27 mouse cellular contexts compared by ENCODE assay signal in the genomic region with DNA sequence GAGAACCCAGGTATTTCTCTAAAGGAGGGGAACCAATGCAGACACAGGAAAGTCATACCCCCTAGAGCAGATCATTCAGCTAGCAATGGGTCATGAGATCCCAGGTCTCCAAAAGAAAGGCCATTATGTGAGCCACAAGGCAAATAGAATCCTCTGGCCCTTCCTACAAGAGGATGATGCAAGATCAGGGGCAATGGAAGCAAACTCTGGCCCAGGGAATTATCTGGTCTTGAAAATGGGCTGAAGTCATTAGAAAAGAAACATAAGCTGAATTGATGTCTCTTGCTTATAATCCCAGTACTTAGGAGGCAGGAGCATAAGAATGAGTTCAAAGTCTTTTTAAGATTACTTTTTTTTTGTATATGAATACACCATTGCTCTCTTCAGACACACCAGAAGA. TPM values are rescaled to one million over a fixed set of nuclear protein-coding genes. Genes with fewer than 3 reads are reported as not detected.
DNase-seq lines count a peak whose midpoint lies in the region; ATAC-seq and TF ChIP-seq lines count a peak whose summit lies in the region.
"Had no signal": no experiment of that assay in that cellular context is flagged by ENCODE, and none has a peak within 500 bp of the region (broad histone marks: within the 10 kb centered on the region; RNA-seq: fewer than 3 reads in every experiment).

No protein-coding gene starts in this region.

- H3ac ChIP-seq in myocyte (ENCODE audit: control insufficient read depth, insufficient read length), result no peak overlapping the region

- H3K79me2 ChIP-seq in myocyte (ENCODE audit: control insufficient read depth, insufficient read depth), result no peaks in the 10 kb centered on the region

- H3K9ac ChIP-seq in embryonic facial prominence, embryonic 15.5 days, result no peak overlapping the region
- H3K9ac ChIP-seq in forebrain, postnatal 0 days, result no peak overlapping the region
- H3K9ac ChIP-seq: forebrain, embryonic 12.5 days; forebrain, embryonic 15.5 days; hindbrain, embryonic 12.5 days; hindbrain, embryonic 15.5 days had no signal

- peak overlapping the region; percentile 67; the same call in 1 of the 2 replicates for H3K27ac ChIP-seq in embryonic facial prominence, embryonic 15.5 days (replicated peaks)
- H3K27ac ChIP-seq in embryonic facial prominence, embryonic 10.5 days (replicated peaks), result no peak overlapping the region
- H3K27ac ChIP-seq in layer of hippocampus, adult 2 months, result peak overlapping the region; percentile 82; the same call in 1 of the 2 replicates
- H3K27ac ChIP-seq in forebrain, postnatal 0 days (ENCODE audit: low read depth, low read length), result no peak overlapping the region
- H3K27ac ChIP-seq: forebrain, embryonic 12.5 days; forebrain, embryonic 15.5 days; hindbrain, embryonic 12.5 days; hindbrain, embryonic 15.5 days had no signal

- H3K9me3 ChIP-seq in embryonic facial prominence, embryonic 15.5 days (replicated peaks), result no peaks in the 10 kb centered on the region
- H3K9me3 ChIP-seq in embryonic facial prominence, embryonic 10.5 days, result no peaks in the 10 kb centered on the region
- no peaks in the 10 kb centered on the region for H3K9me3 ChIP-seq in forebrain, postnatal 0 days (ENCODE audit: low read length)
- H3K9me3 ChIP-seq: forebrain, embryonic 12.5 days; forebrain, embryonic 15.5 days; G1E; hindbrain, embryonic 12.5 days; hindbrain, embryonic 15.5 days had no signal

- no peak for DNase-seq in embryonic facial prominence, embryonic 10.5 days (ENCODE audit: low spot score)
- DNase-seq in layer of hippocampus, adult 2 months (ENCODE audit: low spot score in 2 of 2), result no peak
- DNase-seq in layer of hippocampus, postnatal 14 days (ENCODE audit: low spot score in 2 of 2), result no peak
- no peak for DNase-seq in forebrain, postnatal 0 days
- no peak for DNase-seq in embryo, embryonic 10 days (ENCODE audit: low spot score)
- DNase-seq: adrenal gland, postnatal 10 days; adrenal gland, postnatal 36 days; cerebellum, adult 18-20 months; cerebellum, adult 9-10 months; cerebellum, postnatal 14 days; embryo, embryonic 11 days; gastrocnemius, postnatal 25 days had no signal

- H3K4me2 ChIP-seq in embryonic facial prominence, embryonic 15.5 days (replicated peaks), result no peak overlapping the region
- no peak overlapping the region for H3K4me2 ChIP-seq in myocyte (ENCODE audit: low read depth)
- no peak overlapping the region for H3K4me2 ChIP-seq in forebrain, postnatal 0 days (ENCODE audit: low read depth)
- H3K4me2 ChIP-seq: forebrain, embryonic 12.5 days; forebrain, embryonic 15.5 days; heart, embryonic 11.5 days; hindbrain, embryonic 12.5 days; hindbrain, embryonic 15.5 days had no signal

- no peak for ATAC-seq in embryonic facial prominence, embryonic 15.5 days (ENCODE audit: insufficient number of reproducible peaks, low FRiP score, low TSS enrichment, low read depth)
- ATAC-seq in forebrain, postnatal 0 days, result no peak
- ATAC-seq: forebrain, embryonic 15.5 days; Patski had no signal

- TF ChIP-seq CTCF in layer of hippocampus, adult 2 months (conservative IDR thresholded peaks at IDR 0.05), result no peak; the same call in 1 of the 2 replicates
- no peak for TF ChIP-seq CTCF in forebrain, postnatal 0 days (IDR thresholded peaks at IDR 0.05; ENCODE audit: low read depth)

- no peak overlapping the region for H3K4me3 ChIP-seq in embryonic facial prominence, embryonic 15.5 days (replicated peaks)
- H3K4me3 ChIP-seq in embryonic facial prominence, embryonic 10.5 days, result no peak overlapping the region
- H3K4me3 ChIP-seq in layer of hippocampus, adult 2 months, result no peak overlapping the region
- no peak overlapping the region for H3K4me3 ChIP-seq in myocyte
- H3K4me3 ChIP-seq in forebrain, postnatal 0 days (ENCODE audit: low read depth, low read length), result no peak overlapping the region
- H3K4me3 ChIP-seq: erythroblast, embryonic 14.5 days; forebrain, embryonic 12.5 days; forebrain, embryonic 15.5 days; hindbrain, embryonic 12.5 days; hindbrain, embryonic 15.5 days had no signal

- TF ChIP-seq POLR2A in myocyte (IDR thresholded peaks at IDR 0.05; ENCODE audit: insufficient read length, low read depth), result no peak

- peaks cover 23% of the 10 kb centered on the region for H3K4me1 ChIP-seq in embryonic facial prominence, embryonic 15.5 days
- H3K4me1 ChIP-seq in embryonic facial prominence, embryonic 10.5 days, result peaks cover 28% of the 10 kb centered on the region
- H3K4me1 ChIP-seq in forebrain, postnatal 0 days (ENCODE audit: insufficient read depth), result no peaks in the 10 kb centered on the region
- H3K4me1 ChIP-seq: forebrain, embryonic 12.5 days; forebrain, embryonic 15.5 days; hindbrain, embryonic 15.5 days had no signal

- no peaks in the 10 kb centered on the region; the same call in 1 of the 2 replicates for H3K36me3 ChIP-seq in embryonic facial prominence, embryonic 15.5 days
- no peaks in the 10 kb centered on the region for H3K36me3 ChIP-seq in embryonic facial prominence, embryonic 10.5 days (replicated peaks)
- no peaks in the 10 kb centered on the region for H3K36me3 ChIP-seq in myocyte (ENCODE audit: control insufficient read depth, insufficient read depth)
- no peaks in the 10 kb centered on the region for H3K36me3 ChIP-seq in forebrain, postnatal 0 days (ENCODE audit: insufficient read depth)
- H3K36me3 ChIP-seq: forebrain, embryonic 12.5 days; forebrain, embryonic 15.5 days; G1E; hindbrain, embryonic 12.5 days; hindbrain, embryonic 15.5 days had no signal

- no peaks in the 10 kb centered on the region for H3K27me3 ChIP-seq in embryonic facial prominence, embryonic 15.5 days
- H3K27me3 ChIP-seq in embryonic facial prominence, embryonic 10.5 days (replicated peaks; ENCODE audit: low read depth, poor library complexity, severe bottlenecking), result no peaks in the 10 kb centered on the region
- H3K27me3 ChIP-seq in myocyte (ENCODE audit: control insufficient read depth, insufficient read depth, insufficient read length), result no peaks in the 10 kb centered on the region
- H3K27me3 ChIP-seq in forebrain, postnatal 0 days (ENCODE audit: insufficient read depth, low read length), result no peaks in the 10 kb centered on the region
- H3K27me3 ChIP-seq: forebrain, embryonic 12.5 days; forebrain, embryonic 15.5 days; hindbrain, embryonic 12.5 days; hindbrain, embryonic 15.5 days; Patski had no signal

TF ChIP-seq in myocyte, 11 proteins besides CTCF, POLR2A, EP300 and RAD21:
- no peak for TF ChIP-seq E2F4 (IDR thresholded peaks at IDR 0.05; ENCODE audit: insufficient read depth)
- peak; percentile 94 for TF ChIP-seq CEBPB (IDR thresholded peaks at IDR 0.05; ENCODE audit: insufficient read depth, poor library complexity, severe bottlenecking)
- TF ChIP-seq POLR2AphosphoS2 (IDR thresholded peaks at IDR 0.05; ENCODE audit: insufficient read length, low read depth), result no peak
- no peak for TF ChIP-seq MYOD1 (IDR thresholded peaks at IDR 0.05; ENCODE audit: control insufficient read depth in 1 of 3, insufficient read length in 2 of 3, low read depth in 2 of 3)
- no peak for TF ChIP-seq SRF (IDR thresholded peaks at IDR 0.05; ENCODE audit: control insufficient read depth, insufficient read length, low read depth)

RNA-seq across cellular contexts. Expression of gene Snx33, which starts 28.1 kb away (rescaled TPM):
- polyA plus RNA-seq in embryonic facial prominence, embryonic 15.5 days (2015; fragmentation: Nextera tagmentation; extraction: Ambion mirVana), result 10.3 and 12.2 TPM in 2 replicates
- 10.4 and 11.1 TPM in 2 replicates for polyA plus RNA-seq in embryonic facial prominence, embryonic 10.5 days (2016; fragmentation: Nextera tagmentation; extraction: Ambion mirVana)
- 1 to 10 TPM; 7.2 to 8.9 TPM for total RNA-seq in layer of hippocampus, adult 2 months (2021)
- 1 to 10 TPM; 6.3 to 7.0 TPM for total RNA-seq in layer of hippocampus, postnatal 14 days (2021)
- 9.4 TPM for polyA plus RNA-seq in myocyte (2012; fragmentation: generic; extraction: Trizol)
- 3.7 and 5.8 TPM in 2 replicates for total RNA-seq in forebrain, postnatal 0 days (2014; rRNA removed)
- polyA plus RNA-seq in forebrain, postnatal 0 days (2015; fragmentation: Nextera tagmentation; extraction: Ambion mirVana), result 1.2 and 1.3 TPM in 2 replicates
- polyA plus RNA-seq: erythroblast, embryonic 14.5 days had no signal

RNA-seq across cellular contexts. Expression of gene Cspg4, which starts 35.2 kb away (rescaled TPM):
- polyA plus RNA-seq in embryonic facial prominence, embryonic 15.5 days (2015; fragmentation: Nextera tagmentation; extraction: Ambion mirVana), result 31.2 and 34.1 TPM in 2 replicates
- 2.2 and 2.5 TPM in 2 replicates for polyA plus RNA-seq in embryonic facial prominence, embryonic 10.5 days (2016; fragmentation: Nextera tagmentation; extraction: Ambion mirVana)
- total RNA-seq in layer of hippocampus, adult 2 months (2021), result 10 to 100 TPM; 17.4 to 18.4 TPM
- 10 to 100 TPM; 33.0 to 36.4 TPM for total RNA-seq in layer of hippocampus, postnatal 14 days (2021)
- 58.3 TPM for polyA plus RNA-seq in myocyte (2012; fragmentation: generic; extraction: Trizol)
- 19.4 and 24.7 TPM in 2 replicates for total RNA-seq in forebrain, postnatal 0 days (2014; rRNA removed)
- polyA plus RNA-seq in forebrain, postnatal 0 days (2015; fragmentation: Nextera tagmentation; extraction: Ambion mirVana), result 5.1 and 7.5 TPM in 2 replicates
- total RNA-seq: hematopoietic stem cell, adult 5-6 weeks had no signal
- polyA plus RNA-seq: erythroblast, embryonic 14.5 days; G1E had no signal

RNA-seq across cellular contexts. Expression of gene Odf3l1, which starts 35.6 kb away (rescaled TPM):
- 0.88 and 1.1 TPM in 2 replicates for polyA plus RNA-seq in embryonic facial prominence, embryonic 15.5 days (2015; fragmentation: Nextera tagmentation; extraction: Ambion mirVana)
- polyA plus RNA-seq in embryonic facial prominence, embryonic 10.5 days (2016; fragmentation: Nextera tagmentation; extraction: Ambion mirVana), result not detected in 2 replicates
- total RNA-seq in layer of hippocampus, adult 2 months (2021), result not detected
- total RNA-seq in layer of hippocampus, postnatal 14 days (2021), result not detected
- 0.85 TPM for polyA plus RNA-seq in myocyte (2012; fragmentation: generic; extraction: Trizol)
- not detected in 2 replicates for total RNA-seq in forebrain, postnatal 0 days (2014; rRNA removed)
- polyA plus RNA-seq in forebrain, postnatal 0 days (2015; fragmentation: Nextera tagmentation; extraction: Ambion mirVana), result 0.12 and 0.13 TPM in 2 replicates
- total RNA-seq: CH12.LX; G1E; heart, adult 18-20 months; heart, postnatal 25 days; hematopoietic stem cell, adult 5-6 weeks had no signal
- polyA plus RNA-seq: embryonic facial prominence, embryonic 11.5 days; erythroblast, embryonic 14.5 days; forebrain, embryonic 12.5 days; forebrain, embryonic 15.5 days; G1E; Patski had no signal

RNA-seq across cellular contexts. Expression of gene Imp3, which starts 37.2 kb away (rescaled TPM):
- 89.4 and 95.0 TPM in 2 replicates for polyA plus RNA-seq in embryonic facial prominence, embryonic 15.5 days (2015; fragmentation: Nextera tagmentation; extraction: Ambion mirVana)
- polyA plus RNA-seq in embryonic facial prominence, embryonic 10.5 days (2016; fragmentation: Nextera tagmentation; extraction: Ambion mirVana), result 66.3 and 69.3 TPM in 2 replicates
- 10 to 100 TPM; 54.9 to 56.8 TPM for total RNA-seq in layer of hippocampus, adult 2 months (2021)
- total RNA-seq in layer of hippocampus, postnatal 14 days (2021), result 10 to 100 TPM; 52.4 to 53.2 TPM
- polyA plus RNA-seq in myocyte (2012; fragmentation: generic; extraction: Trizol), result 142 TPM
- 125 and 136 TPM in 2 replicates for total RNA-seq in forebrain, postnatal 0 days (2014; rRNA removed)
- polyA plus RNA-seq in forebrain, postnatal 0 days (2015; fragmentation: Nextera tagmentation; extraction: Ambion mirVana), result 87.5 and 104 TPM in 2 replicates

RNA-seq across cellular contexts. Expression of gene Snupn, which starts 50.6 kb away (rescaled TPM):
- 25.3 and 27.9 TPM in 2 replicates for polyA plus RNA-seq in embryonic facial prominence, embryonic 15.5 days (2015; fragmentation: Nextera tagmentation; extraction: Ambion mirVana)
- polyA plus RNA-seq in embryonic facial prominence, embryonic 10.5 days (2016; fragmentation: Nextera tagmentation; extraction: Ambion mirVana), result 27.1 and 28.1 TPM in 2 replicates
- total RNA-seq in layer of hippocampus, adult 2 months (2021), result 10 to 100 TPM; 15.2 to 19.1 TPM
- 10 to 100 TPM; 16.7 to 18.1 TPM for total RNA-seq in layer of hippocampus, postnatal 14 days (2021)
- 12.8 TPM for polyA plus RNA-seq in myocyte (2012; fragmentation: generic; extraction: Trizol)
- 21.4 and 21.9 TPM in 2 replicates for total RNA-seq in forebrain, postnatal 0 days (2014; rRNA removed)
- 19.4 and 23.2 TPM in 2 replicates for polyA plus RNA-seq in forebrain, postnatal 0 days (2015; fragmentation: Nextera tagmentation; extraction: Ambion mirVana)
- polyA plus RNA-seq: erythroblast, embryonic 14.5 days had no signal

Comparison
In these comparisons a context has a peak if more than half of its experiments do, and no peak if none do; other contexts are left out.
1. H3K27ac ChIP-seq: peak in embryonic facial prominence, embryonic 15.5 days (single experiment) and layer of hippocampus, adult 2 months (single experiment); none in embryonic facial prominence, embryonic 10.5 days (single experiment) and forebrain, postnatal 0 days (single experiment).